Mouse (Mus musculus) small intestine, adult 2 months (tissue): ENCODE measurements around the gene Spp1.

ENCODE experiments used
- CTCF ChIP-seq: fragments of 200-500 bp; IDR thresholded peaks from 2 replicates; pipeline ENCODE4 v1.5.1; 2012; ENCODE audit warnings: low read depth, mild to moderate bottlenecking, control low read depth, inconsistent platforms, low read length, moderate library complexity, mixed read lengths; ENCODE audit not compliant: insufficient replicate concordance, insufficient read length; ENCODE audit errors: extremely low read depth
- POLR2A ChIP-seq: fragments of 200-500 bp; IDR thresholded peaks from 2 replicates; pipeline ENCODE4 v1.6.1; 2012; ENCODE audit warnings: low read depth, mild to moderate bottlenecking, control low read depth, inconsistent platforms, low read length, moderate library complexity

- no peak for TF ChIP-seq POLR2A
- no peak for TF ChIP-seq CTCF
These were observed 45.4 kb downstream of the Spp1 start for GRCm38 (mm10) chr5:104480367-104480766.
